Mouse (Mus musculus) liver, embryonic 14.5 days (tissue): ENCODE measurements around the gene Pemt.

Experiments used
- CTCF ChIP-seq: IDR thresholded peaks from 2 replicates; pipeline ENCODE4 v1.5.1; 2016; ENCODE audit warnings: antibody characterized with exemption, low read depth, control low read depth
- EP300 ChIP-seq: IDR thresholded peaks from 2 replicates; pipeline ENCODE4 v1.6.1; 2016; ENCODE audit warnings: antibody characterized with exemption, low read depth

GRCm38 (mm10) chr11:60084589-60084988, 38.3 kb upstream of the Pemt start:
- TF ChIP-seq CTCF, result peak; percentile 93
- TF ChIP-seq EP300, result no peak
